Mouse (Mus musculus): ENCODE results near the gene Hcfc1r1. TPM values are rescaled to one million over a fixed set of nuclear protein-coding genes. Genes with fewer than 3 reads are reported as not detected.

Hcfc1r1 gene
- polyA plus RNA-seq, 1 experiment from 2014 or later: 110 TPM

DNA sequence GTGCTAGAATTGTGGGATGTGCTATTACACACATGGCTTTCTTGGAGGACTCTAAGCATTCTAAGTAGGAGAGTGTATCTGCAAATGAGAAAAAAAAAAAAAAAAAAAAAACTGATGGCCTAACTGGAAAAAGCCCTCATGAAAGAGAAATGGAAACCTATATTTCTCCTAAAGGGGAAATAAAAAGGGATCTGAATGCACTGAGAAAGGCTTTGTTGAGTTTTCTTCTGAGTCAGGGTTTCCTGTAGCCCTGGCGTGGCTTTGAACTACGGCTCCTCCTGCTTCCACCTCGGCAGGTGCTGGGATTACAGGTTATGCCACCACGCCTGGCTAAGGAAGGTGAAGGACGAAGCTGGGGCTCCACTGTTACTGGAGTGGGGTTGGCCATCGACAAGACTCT, 19.4 kb upstream of the Hcfc1r1 start:
- no peak overlapping the region for H3K4me3 ChIP-seq (ENCODE audit: low read depth, low read length)
- WGBS: 48% methylated on average over 6 of the region's 6 CpGs
- H3K4me1 ChIP-seq (ENCODE audit: control insufficient read depth, insufficient read depth, low read length): no peaks in the 10 kb centered on the region
- H3K9ac ChIP-seq (replicated peaks; ENCODE audit: low read depth, low read length): no peak overlapping the region
- H3K27ac ChIP-seq (ENCODE audit: low read length): no peak overlapping the region
- H3K9me3 ChIP-seq (ENCODE audit: control insufficient read depth, low read depth, low read length): no peaks in the 10 kb centered on the region
- H3K27me3 ChIP-seq (ENCODE audit: control insufficient read depth, insufficient read depth, low read length): no peaks in the 10 kb centered on the region
- ATAC-seq (ENCODE audit: insufficient number of reproducible peaks, insufficient read depth, low FRiP score, low read depth): no peak
- H3K36me3 ChIP-seq (ENCODE audit: control insufficient read depth, insufficient read depth, low read length): no peaks in the 10 kb centered on the region
- H3K4me2 ChIP-seq (replicated peaks; ENCODE audit: low read depth, low read length): no peak overlapping the region

DNA sequence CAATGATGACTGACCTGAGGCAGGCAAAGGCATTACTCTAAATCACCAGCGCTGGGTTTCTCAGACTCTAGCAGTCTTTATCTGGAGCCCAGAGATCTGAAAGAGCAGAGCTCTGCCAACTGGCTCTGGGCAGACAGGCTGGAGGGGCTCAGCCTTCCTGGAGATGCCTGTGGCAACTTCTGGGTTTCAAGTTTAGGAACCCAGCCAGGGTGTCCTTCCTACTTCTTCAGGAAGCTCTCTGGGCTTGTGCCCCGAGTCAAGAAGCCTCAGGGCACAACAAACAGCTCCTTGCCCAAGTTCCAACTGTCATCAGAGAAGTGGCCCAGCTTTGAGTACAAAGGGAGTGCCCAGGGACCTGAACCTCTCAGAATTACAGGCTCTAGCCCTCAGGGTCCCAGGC, 19.0 kb upstream of the Hcfc1r1 start:
- Histone ChIP-seq H3K4me1 (ENCODE audit: control insufficient read depth, insufficient read depth, low read length) (no peaks in the 10 kb centered on the region), H3K36me3 (ENCODE audit: control insufficient read depth, insufficient read depth, low read length) (no peaks in the 10 kb centered on the region), H3K9me3 (ENCODE audit: control insufficient read depth, low read depth, low read length) (no peaks in the 10 kb centered on the region), H3K27me3 (ENCODE audit: control insufficient read depth, insufficient read depth, low read length) (0 out of 2 replicates have a peak, but pooled peaks cover under 1% of the 10 kb centered on the region), H3K9ac (replicated peaks; ENCODE audit: low read depth, low read length) (no peak overlapping the region), H3K27ac (ENCODE audit: low read length) (no peak overlapping the region), H3K4me3 (ENCODE audit: low read depth, low read length) (no peak overlapping the region), H3K4me2 (replicated peaks; ENCODE audit: low read depth, low read length) (no peak overlapping the region)
- no peak for ATAC-seq (ENCODE audit: insufficient number of reproducible peaks, insufficient read depth, low FRiP score, low read depth)
- WGBS: 59% methylated on average over 2 of the region's 2 CpGs

DNA sequence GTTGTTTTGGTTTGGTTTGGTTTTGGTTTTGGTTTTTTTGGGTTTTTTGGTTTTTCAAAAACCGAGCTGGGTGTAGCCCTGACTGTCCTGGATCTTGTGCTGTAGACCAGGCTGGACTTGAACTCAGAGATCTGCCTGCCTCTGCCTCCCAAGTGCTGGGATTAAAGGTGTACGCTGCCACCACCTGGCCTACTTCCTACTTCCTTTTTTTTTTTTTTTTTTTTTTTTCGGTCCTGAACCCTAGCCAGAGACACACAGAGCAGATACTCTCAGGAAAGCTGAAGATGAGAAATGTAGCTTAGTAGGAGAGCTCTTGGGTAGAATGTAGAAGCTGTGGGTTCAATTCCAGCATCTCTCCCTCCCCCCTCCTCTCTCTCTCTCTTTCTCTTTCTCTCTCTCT, 14.9 kb upstream of the Hcfc1r1 start:
- ATAC-seq (ENCODE audit: insufficient number of reproducible peaks, insufficient read depth, low FRiP score, low read depth): no peak
- H3K4me2 ChIP-seq (replicated peaks; ENCODE audit: low read depth, low read length): no peak overlapping the region
- WGBS: 92% methylated on average over 3 of the region's 3 CpGs

DNA sequence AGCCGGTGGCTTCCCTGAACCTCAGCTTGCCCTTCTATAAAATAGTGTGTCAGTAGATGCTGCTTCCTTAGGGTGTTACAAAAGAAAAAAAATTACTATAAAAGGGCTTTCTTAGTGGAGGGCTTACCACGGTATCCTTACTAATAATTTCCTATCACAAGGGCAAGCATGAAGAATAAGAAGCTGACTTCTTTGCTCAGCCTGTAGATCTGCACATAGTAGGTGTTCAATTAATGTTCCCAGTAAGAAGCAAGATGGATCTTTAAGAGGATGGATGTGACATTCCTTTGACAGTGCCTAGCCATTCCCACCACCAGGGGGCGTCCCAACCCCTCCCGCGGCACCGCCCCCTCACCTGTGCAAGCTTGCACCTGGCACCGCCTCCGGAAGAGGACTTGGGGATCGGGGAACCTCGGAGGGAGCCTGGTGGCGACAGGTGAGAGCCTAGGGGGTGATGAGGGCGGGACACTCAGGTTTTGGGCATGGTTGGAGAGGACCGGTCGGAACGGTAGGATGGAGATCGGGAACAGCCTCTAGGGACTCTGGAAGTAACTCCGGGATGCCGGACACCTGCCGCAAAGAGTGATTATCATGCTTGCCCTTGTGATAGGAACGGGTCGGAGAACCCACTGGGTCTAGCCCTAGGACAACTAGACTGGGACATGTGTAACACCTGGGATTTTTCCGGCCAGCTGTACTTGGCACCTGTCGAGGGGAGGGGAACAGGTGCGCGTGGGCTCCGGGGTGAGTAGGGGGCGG, 13.1 kb upstream of the Hcfc1r1 start, which contains the start of gene Bicdl2:
Bicdl2 (plus strand) TSS at position 390 of the 759 bp plus-strand sequence.
- Histone ChIP-seq H3K4me2 (replicated peaks; ENCODE audit: low read depth, low read length) (peak within 1 kb of the TSS; percentile 52), H3K4me1 (ENCODE audit: control insufficient read depth, insufficient read depth, low read length) (no peaks in the 10 kb centered on the region), H3K9me3 (ENCODE audit: control insufficient read depth, low read depth, low read length) (no peaks in the 10 kb centered on the region), H3K9ac (replicated peaks; ENCODE audit: low read depth, low read length) (0 out of 2 replicates have a peak within 1 kb of the TSS, but pooled peaks have one; percentile 3), H3K27ac (ENCODE audit: low read length) (no peak within 1 kb of the TSS), H3K4me3 (ENCODE audit: low read depth, low read length) (peak within 1 kb of the TSS; percentile 26), H3K27me3 (ENCODE audit: control insufficient read depth, insufficient read depth, low read length) (peaks cover 18% of the 10 kb centered on the region), H3K36me3 (ENCODE audit: control insufficient read depth, insufficient read depth, low read length) (no peaks in the 10 kb centered on the region)
- WGBS: 7% methylated on average over 27 of the region's 27 CpGs
- peak; percentile 47 for ATAC-seq (ENCODE audit: insufficient number of reproducible peaks, insufficient read depth, low FRiP score, low read depth)

More for the DNA sequence above, 14.9 kb upstream of the Hcfc1r1 start:
- H3K4me1 ChIP-seq (ENCODE audit: control insufficient read depth, insufficient read depth, low read length): no peaks in the 10 kb centered on the region
- no peaks in the 10 kb centered on the region for H3K9me3 ChIP-seq (ENCODE audit: control insufficient read depth, low read depth, low read length)
- H3K4me3 ChIP-seq (ENCODE audit: low read depth, low read length): no peak overlapping the region
- H3K36me3 ChIP-seq (ENCODE audit: control insufficient read depth, insufficient read depth, low read length): no peaks in the 10 kb centered on the region
- H3K9ac ChIP-seq (replicated peaks; ENCODE audit: low read depth, low read length): no peak overlapping the region
- H3K27ac ChIP-seq (ENCODE audit: low read length): no peak overlapping the region
- H3K27me3 ChIP-seq (ENCODE audit: control insufficient read depth, insufficient read depth, low read length): peaks cover 18% of the 10 kb centered on the region

DNA sequence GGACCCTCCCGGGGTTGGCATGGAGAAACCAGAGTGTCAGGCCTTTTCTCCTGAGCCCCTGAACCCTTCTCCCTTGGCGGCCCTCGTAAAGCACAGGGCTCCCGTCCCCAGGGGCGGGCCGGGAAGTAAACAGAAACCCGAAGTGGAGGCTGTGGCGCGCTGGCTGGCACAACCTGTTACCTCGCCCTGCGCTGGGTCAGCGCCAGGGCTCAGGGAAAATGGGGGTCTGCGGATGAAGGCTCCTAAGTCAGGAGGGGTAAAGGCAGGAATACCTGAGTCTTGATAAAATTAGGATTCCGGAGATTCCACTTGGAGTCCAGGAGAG, 12.6 kb upstream of the Hcfc1r1 start:
- peak; percentile 39; the same call in 1 of the 2 replicates for ATAC-seq (ENCODE audit: insufficient number of reproducible peaks, insufficient read depth, low FRiP score, low read depth)
- no peaks in the 10 kb centered on the region for H3K4me1 ChIP-seq (ENCODE audit: control insufficient read depth, insufficient read depth, low read length)
- H3K27me3 ChIP-seq (ENCODE audit: control insufficient read depth, insufficient read depth, low read length): peaks cover 18% of the 10 kb centered on the region
- H3K9ac ChIP-seq (replicated peaks; ENCODE audit: low read depth, low read length): no peak overlapping the region
- H3K9me3 ChIP-seq (ENCODE audit: control insufficient read depth, low read depth, low read length): no peaks in the 10 kb centered on the region
- H3K4me2 ChIP-seq (replicated peaks; ENCODE audit: low read depth, low read length): peak overlapping the region; percentile 52
- H3K4me3 ChIP-seq (ENCODE audit: low read depth, low read length): peak overlapping the region; percentile 26
- WGBS: 2% methylated on average over 14 of the region's 14 CpGs
- H3K36me3 ChIP-seq (ENCODE audit: control insufficient read depth, insufficient read depth, low read length): no peaks in the 10 kb centered on the region
- no peak overlapping the region for H3K27ac ChIP-seq (ENCODE audit: low read length)

DNA sequence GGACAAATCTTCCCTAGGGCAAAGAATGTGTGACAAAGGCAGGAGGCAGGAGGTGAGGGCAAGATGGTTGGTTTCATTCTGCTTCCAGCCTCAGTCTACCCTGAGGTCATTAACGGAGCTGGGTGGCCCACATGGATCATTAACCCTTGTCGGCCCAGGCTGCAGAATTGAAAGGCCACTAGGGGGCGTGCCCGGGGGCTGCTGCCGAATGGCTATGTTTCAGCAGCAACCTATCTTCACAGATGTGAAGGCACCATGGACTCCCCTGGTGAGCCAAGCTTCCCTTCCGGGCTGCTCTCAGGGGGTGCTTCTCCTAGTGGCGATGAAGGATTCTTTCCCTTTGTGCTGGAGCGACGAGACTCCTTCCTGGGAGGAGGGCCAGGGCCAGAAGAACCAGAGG, 11.9 kb upstream of the Hcfc1r1 start:
- H3K4me2 ChIP-seq (replicated peaks; ENCODE audit: low read depth, low read length): peak overlapping the region; percentile 52; the same call in 1 of the 2 replicates
- H3K9me3 ChIP-seq (ENCODE audit: control insufficient read depth, low read depth, low read length): no peaks in the 10 kb centered on the region
- no peak for ATAC-seq (ENCODE audit: insufficient number of reproducible peaks, insufficient read depth, low FRiP score, low read depth)
- no peak overlapping the region for H3K27ac ChIP-seq (ENCODE audit: low read length)
- no peaks in the 10 kb centered on the region for H3K4me1 ChIP-seq (ENCODE audit: control insufficient read depth, insufficient read depth, low read length)
- H3K4me3 ChIP-seq (ENCODE audit: low read depth, low read length): no peak overlapping the region
- H3K9ac ChIP-seq (replicated peaks; ENCODE audit: low read depth, low read length): no peak overlapping the region
- peaks cover 1% of the 10 kb centered on the region for H3K36me3 ChIP-seq (ENCODE audit: control insufficient read depth, insufficient read depth, low read length)
- 5% methylated on average over 9 of the region's 9 CpGs for WGBS
- H3K27me3 ChIP-seq (ENCODE audit: control insufficient read depth, insufficient read depth, low read length): peaks cover 18% of the 10 kb centered on the region

DNA sequence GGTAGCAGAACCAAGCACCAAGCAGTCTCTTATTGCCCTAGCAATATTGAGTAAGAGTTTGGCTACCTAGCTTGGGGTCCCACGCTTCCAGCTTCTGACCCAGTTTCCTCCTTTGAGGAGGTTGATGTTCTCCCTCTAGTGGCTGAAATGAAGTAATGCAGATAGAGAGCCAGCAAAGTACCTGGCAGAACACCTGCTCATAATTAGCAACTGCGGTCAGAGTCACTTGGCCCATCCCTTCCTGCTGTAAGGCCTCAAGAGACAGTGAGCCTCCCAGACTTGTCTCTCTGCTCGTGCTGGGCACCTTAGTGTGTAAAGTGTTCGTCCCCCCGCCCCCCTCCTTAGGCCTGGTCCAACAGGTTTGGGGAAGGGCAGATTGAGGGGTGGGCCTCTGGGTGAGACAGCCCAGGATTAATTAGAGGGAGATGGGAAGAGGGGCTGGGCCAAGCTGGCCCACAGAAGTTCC, 8.8 kb upstream of the Hcfc1r1 start:
- Histone ChIP-seq H3K4me1 (ENCODE audit: control insufficient read depth, insufficient read depth, low read length) (no peaks in the 10 kb centered on the region), H3K9me3 (ENCODE audit: control insufficient read depth, low read depth, low read length) (no peaks in the 10 kb centered on the region), H3K27me3 (ENCODE audit: control insufficient read depth, insufficient read depth, low read length) (peaks cover 16% of the 10 kb centered on the region), H3K36me3 (ENCODE audit: control insufficient read depth, insufficient read depth, low read length) (peaks cover 22% of the 10 kb centered on the region), H3K9ac (replicated peaks; ENCODE audit: low read depth, low read length) (no peak overlapping the region), H3K4me2 (replicated peaks; ENCODE audit: low read depth, low read length) (no peak overlapping the region), H3K4me3 (ENCODE audit: low read depth, low read length) (no peak overlapping the region), H3K27ac (ENCODE audit: low read length) (no peak overlapping the region)
- no peak for ATAC-seq (ENCODE audit: insufficient number of reproducible peaks, insufficient read depth, low FRiP score, low read depth)
- WGBS: 10% methylated on average over 5 of the region's 5 CpGs

DNA sequence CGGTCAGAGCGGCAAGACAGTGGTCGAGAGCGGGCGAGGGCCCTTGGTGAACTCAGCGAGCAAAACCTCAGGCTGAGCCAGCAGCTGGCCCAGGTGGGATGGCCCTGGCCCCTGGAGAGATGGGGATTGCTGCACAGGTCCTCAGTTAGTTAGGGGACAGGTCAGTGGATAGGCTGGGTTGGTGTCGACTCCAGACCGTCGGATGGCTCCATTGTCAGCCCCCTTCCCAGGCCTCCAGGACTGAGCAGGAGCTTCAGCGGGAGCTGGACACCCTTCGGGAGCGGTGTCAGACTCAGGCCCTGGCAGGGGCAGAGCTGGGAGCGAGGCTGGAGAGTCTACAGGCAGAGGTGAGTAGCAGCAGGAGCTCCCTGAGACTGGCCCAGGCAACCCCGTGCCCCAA, 7.9 kb upstream of the Hcfc1r1 start:
- no peaks in the 10 kb centered on the region for H3K4me1 ChIP-seq (ENCODE audit: control insufficient read depth, insufficient read depth, low read length)
- H3K4me3 ChIP-seq (ENCODE audit: low read depth, low read length): no peak overlapping the region
- no peak overlapping the region for H3K4me2 ChIP-seq (replicated peaks; ENCODE audit: low read depth, low read length)
- H3K27ac ChIP-seq (ENCODE audit: low read length): no peak overlapping the region
- no peak for ATAC-seq (ENCODE audit: insufficient number of reproducible peaks, insufficient read depth, low FRiP score, low read depth)
- no peaks in the 10 kb centered on the region for H3K9me3 ChIP-seq (ENCODE audit: control insufficient read depth, low read depth, low read length)
- H3K36me3 ChIP-seq (ENCODE audit: control insufficient read depth, insufficient read depth, low read length): peaks cover 29% of the 10 kb centered on the region
- 84% methylated on average over 14 of the region's 14 CpGs for WGBS
- H3K27me3 ChIP-seq (ENCODE audit: control insufficient read depth, insufficient read depth, low read length): peaks cover 9% of the 10 kb centered on the region
- no peak overlapping the region for H3K9ac ChIP-seq (replicated peaks; ENCODE audit: low read depth, low read length)

All from stomach, embryonic 14.5 days (tissue).